Mouse (Mus musculus) heart, postnatal 0 days (tissue): Measurements from ENCODE around the gene Ptchd4.

Experiments used
- CTCF ChIP-seq: IDR thresholded peaks from 2 replicates; pipeline ENCODE4 v1.5.1; 2016; ENCODE audit warnings: antibody characterized with exemption, control low read depth, low read depth
- EP300 ChIP-seq: IDR thresholded peaks from 2 replicates; pipeline ENCODE4 v1.6.1; 2016; ENCODE audit warnings: antibody characterized with exemption, low read depth

DNA sequence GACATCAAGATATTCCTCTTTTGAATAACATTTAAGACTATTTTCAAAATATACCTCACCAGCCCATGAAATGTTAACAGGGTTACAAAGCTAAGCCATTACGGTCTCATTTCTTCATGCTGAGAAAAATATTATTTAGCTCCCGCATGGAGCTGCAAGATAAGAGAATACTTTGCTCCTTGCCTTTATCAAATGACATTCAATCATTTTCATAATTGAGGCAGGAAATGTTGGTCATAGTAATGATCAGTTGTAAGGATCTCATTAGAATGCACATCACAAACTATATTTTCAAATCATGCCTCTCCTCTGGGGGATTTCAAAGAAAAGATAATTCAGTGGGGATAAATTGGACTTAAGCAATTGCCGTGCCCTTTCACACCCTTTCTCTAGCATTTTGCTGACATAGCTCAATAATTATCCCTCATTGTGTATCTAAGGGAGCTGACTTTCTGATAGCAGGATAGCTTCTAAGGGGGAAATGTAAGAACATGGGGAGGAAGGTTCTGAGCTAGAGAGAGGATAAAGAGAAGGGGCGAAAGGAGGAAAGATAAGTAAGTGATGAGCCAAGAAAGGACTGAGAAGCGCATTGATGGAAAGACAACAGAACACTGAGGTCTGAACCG is 47.5 kb downstream of the Ptchd4 start:
- TF ChIP-seq CTCF (no peak), EP300 (no peak)
